Mouse (Mus musculus): ENCODE results near the gene Esrrg. TPM values are rescaled to one million over a fixed set of nuclear protein-coding genes. Genes with fewer than 3 reads are reported as not detected.
A peak's percentile ranks its signal among the peaks of the same experiment; 100 is the strongest.

Gene Esrrg
- total and polyA plus RNA-seq, 2 experiments from 2014 or later, result 28.0 to 41.6 TPM

DNA sequence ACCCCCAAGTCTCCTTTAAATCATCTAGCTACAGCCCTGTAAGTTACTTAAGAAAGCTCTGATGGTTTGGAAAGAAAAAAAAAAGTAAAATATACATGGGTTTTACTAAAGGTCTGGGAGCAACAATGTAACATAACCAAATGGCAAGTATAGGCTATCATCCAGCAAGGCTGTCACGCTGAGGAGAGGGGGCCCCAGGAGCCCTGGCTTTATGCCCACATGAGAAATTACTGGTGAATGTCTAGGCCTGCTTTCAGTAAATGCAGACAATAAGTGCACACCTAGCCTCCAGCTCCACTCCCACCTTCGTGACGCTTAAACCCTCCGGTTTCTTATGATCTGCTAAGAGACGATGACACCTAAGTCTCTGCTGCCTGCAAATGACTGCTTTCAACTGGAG, 360.9 kb downstream of the Esrrg start:
- no peak overlapping the region for H3K4me3 ChIP-seq (ENCODE audit: low read length)
- no peak for ATAC-seq
- no peaks in the 10 kb centered on the region for H3K36me3 ChIP-seq (ENCODE audit: insufficient read depth, low read length)
- H3K27me3 ChIP-seq (ENCODE audit: insufficient read depth, low read length), result no peaks in the 10 kb centered on the region
- H3K9ac ChIP-seq (replicated peaks; ENCODE audit: low read length), result no peak overlapping the region
- H3K4me2 ChIP-seq (ENCODE audit: low read depth, low read length), result no peak overlapping the region
- WGBS, result 68% methylated on average over 5 of the region's 5 CpGs
- no peaks in the 10 kb centered on the region; the same call in 1 of the 2 replicates for H3K4me1 ChIP-seq (ENCODE audit: insufficient read depth, low read length)
- DNase-seq (ENCODE audit: low spot score), result peak; percentile 19
- TF ChIP-seq CTCF (IDR thresholded peaks at IDR 0.05; ENCODE audit: low read depth), result no peak
- no peaks in the 10 kb centered on the region for H3K9me3 ChIP-seq (ENCODE audit: low read length)
- no peak overlapping the region for H3K27ac ChIP-seq

DNA sequence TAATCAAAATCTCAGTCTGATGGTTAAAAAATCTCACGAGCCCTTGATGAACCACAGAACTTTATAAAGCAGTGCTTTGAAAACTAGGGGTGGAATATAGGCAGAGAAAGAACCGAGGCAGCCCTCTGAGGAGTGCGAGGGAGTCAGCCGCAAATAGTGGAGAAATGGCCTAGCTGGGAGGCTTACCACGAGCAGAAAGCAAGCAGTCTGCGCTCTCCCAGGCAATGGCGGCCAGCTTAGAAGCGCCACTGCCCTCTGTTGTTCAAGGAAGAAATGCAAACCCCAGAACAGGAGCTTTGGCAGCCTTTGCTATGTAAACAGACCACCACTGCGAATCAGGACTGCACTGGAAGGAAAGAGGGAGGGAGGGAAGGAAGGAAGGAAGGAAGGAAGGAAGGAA, 365.8 kb downstream of the Esrrg start:
- no peak overlapping the region for H3K27ac ChIP-seq
- no peak overlapping the region for H3K4me2 ChIP-seq (ENCODE audit: low read depth, low read length)
- no peaks in the 10 kb centered on the region for H3K27me3 ChIP-seq (ENCODE audit: insufficient read depth, low read length)
- H3K4me1 ChIP-seq (ENCODE audit: insufficient read depth, low read length), result 0 out of 2 replicates have a peak, but pooled peaks cover 5% of the 10 kb centered on the region
- whole genome bisulfite sequencing, result 10% methylated on average over 9 of the region's 9 CpGs
- H3K9ac ChIP-seq (replicated peaks; ENCODE audit: low read length), result no peak overlapping the region
- ATAC-seq (peak; percentile 72), DNase-seq (ENCODE audit: low spot score) (peak; percentile 89)
- H3K9me3 ChIP-seq (ENCODE audit: low read length), result no peaks in the 10 kb centered on the region
- H3K4me3 ChIP-seq (ENCODE audit: low read length), result no peak overlapping the region
- no peaks in the 10 kb centered on the region for H3K36me3 ChIP-seq (ENCODE audit: insufficient read depth, low read length)
- TF ChIP-seq CTCF (IDR thresholded peaks at IDR 0.05; ENCODE audit: low read depth), result peak; percentile 88

DNA sequence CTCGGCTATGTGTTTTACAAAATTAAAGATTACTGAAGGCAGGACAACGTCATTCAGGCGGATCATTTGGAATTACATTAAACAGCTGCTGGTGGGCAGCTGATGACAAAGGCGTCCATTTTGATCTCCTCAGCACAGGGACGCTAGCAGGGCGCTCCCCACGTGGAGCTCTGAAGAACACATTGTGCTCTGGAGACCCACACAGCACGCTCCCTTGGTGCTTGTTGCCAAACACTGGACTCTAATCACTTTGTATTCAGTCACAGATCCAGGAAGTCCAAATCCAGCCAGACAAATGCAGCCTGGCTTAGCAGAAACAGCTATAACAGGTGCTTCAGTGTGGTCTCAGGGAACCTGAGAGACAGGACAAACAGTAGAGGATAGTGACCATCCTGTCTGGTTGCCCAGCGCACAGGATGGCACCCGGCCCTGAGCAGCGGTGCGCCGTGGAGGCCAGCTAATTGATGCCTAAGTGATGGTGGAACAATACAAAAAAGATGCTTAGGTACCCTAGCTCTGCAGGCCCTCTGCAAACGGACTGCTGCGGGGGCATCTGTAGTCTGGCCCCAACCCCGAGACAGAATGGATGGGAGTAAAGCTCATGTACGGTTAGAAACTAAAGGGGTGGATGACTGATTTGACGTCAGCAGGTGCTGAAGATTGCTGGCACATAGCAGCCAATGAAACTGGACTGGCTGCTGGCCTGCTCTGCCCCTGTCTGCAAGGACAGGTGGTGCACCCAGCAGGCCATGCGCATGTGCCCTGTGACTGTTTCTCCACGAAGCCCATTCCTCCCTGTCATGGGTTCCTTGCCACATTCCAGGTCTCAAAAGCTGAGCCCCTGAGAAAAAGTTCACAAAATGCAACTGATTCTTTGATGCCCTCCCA, 367.1 kb downstream of the Esrrg start:
- WGBS, result 40% methylated on average over 20 of the region's 20 CpGs
- Histone ChIP-seq H3K4me2 (ENCODE audit: low read depth, low read length) (peak overlapping the region; percentile 8; the same call in 1 of the 2 replicates), H3K9ac (replicated peaks; ENCODE audit: low read length) (no peak overlapping the region), H3K4me1 (ENCODE audit: insufficient read depth, low read length) (0 out of 2 replicates have a peak, but pooled peaks cover 5% of the 10 kb centered on the region), H3K36me3 (ENCODE audit: insufficient read depth, low read length) (no peaks in the 10 kb centered on the region), H3K9me3 (ENCODE audit: low read length) (no peaks in the 10 kb centered on the region), H3K4me3 (ENCODE audit: low read length) (no peak overlapping the region), H3K27ac (peak overlapping the region; percentile 20; the same call in 1 of the 2 replicates), H3K27me3 (ENCODE audit: insufficient read depth, low read length) (no peaks in the 10 kb centered on the region)
- peak; percentile 55 for DNase-seq (ENCODE audit: low spot score)
- peak; percentile 77 for ATAC-seq
- peak; percentile 58 for TF ChIP-seq CTCF (IDR thresholded peaks at IDR 0.05; ENCODE audit: low read depth)

DNA sequence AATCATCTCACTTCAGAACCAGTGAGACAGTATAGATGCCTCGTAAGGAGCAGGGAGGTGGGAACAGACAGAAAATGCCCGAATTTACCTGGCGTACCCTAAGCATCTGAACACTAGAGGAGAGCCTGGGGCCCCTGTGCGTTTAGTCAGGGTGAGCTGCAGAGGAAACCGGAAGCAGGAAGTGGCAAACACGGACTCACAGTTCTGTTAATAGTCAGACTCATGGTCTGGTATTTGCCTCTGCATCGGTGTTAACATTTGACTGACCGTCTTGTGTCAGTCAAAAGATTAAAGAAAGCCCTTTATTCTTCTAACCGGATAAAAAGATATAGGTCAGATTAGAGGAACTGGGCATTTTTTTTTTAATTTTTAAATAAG, 367.8 kb downstream of the Esrrg start:
- 83% methylated on average over 9 of the region's 9 CpGs for WGBS
- 0 out of 2 replicates have a peak, but pooled peaks cover 5% of the 10 kb centered on the region for H3K4me1 ChIP-seq (ENCODE audit: insufficient read depth, low read length)
- no peak overlapping the region for H3K4me3 ChIP-seq (ENCODE audit: low read length)
- DNase-seq (ENCODE audit: low spot score) (no peak), ATAC-seq (no peak)
- TF ChIP-seq CTCF (IDR thresholded peaks at IDR 0.05; ENCODE audit: low read depth), result no peak
- H3K4me2 ChIP-seq (ENCODE audit: low read depth, low read length), result no peak overlapping the region
- H3K9ac ChIP-seq (replicated peaks; ENCODE audit: low read length), result no peak overlapping the region
- H3K27ac ChIP-seq, result no peak overlapping the region
- H3K36me3 ChIP-seq (ENCODE audit: insufficient read depth, low read length), result no peaks in the 10 kb centered on the region
- H3K27me3 ChIP-seq (ENCODE audit: insufficient read depth, low read length), result no peaks in the 10 kb centered on the region
- H3K9me3 ChIP-seq (ENCODE audit: low read length), result no peaks in the 10 kb centered on the region

DNA sequence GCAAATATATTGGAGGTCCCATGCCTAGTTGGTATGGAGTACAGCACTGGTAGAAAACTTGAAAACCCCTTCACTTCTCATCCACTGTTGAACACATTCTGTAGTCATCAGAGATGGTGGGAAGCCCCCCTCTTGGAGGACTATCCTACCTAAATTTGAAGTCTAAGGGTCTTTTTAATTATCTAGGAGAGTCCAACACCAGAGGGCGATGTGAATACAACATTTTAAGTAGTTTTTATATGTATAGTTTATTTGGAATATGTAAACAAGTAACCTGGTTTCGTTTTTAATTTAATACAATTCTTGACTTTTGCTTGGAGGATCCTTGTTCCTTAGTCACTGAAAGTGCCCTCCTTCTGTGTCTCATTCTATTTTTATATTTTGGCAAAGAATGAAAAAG, 372.4 kb downstream of the Esrrg start:
- H3K9me3 ChIP-seq (ENCODE audit: low read length), result no peaks in the 10 kb centered on the region
- H3K27me3 ChIP-seq (ENCODE audit: insufficient read depth, low read length), result no peaks in the 10 kb centered on the region
- peaks cover 3% of the 10 kb centered on the region; the same call in 1 of the 2 replicates for H3K4me1 ChIP-seq (ENCODE audit: insufficient read depth, low read length)
- DNase-seq (ENCODE audit: low spot score) (peak; percentile 54), ATAC-seq (no peak)
- 80% methylated on average over 2 of the region's 2 CpGs for WGBS
- no peak overlapping the region for H3K4me2 ChIP-seq (ENCODE audit: low read depth, low read length)
- no peaks in the 10 kb centered on the region for H3K36me3 ChIP-seq (ENCODE audit: insufficient read depth, low read length)
- no peak overlapping the region for H3K27ac ChIP-seq
- peak; percentile 32 for TF ChIP-seq CTCF (IDR thresholded peaks at IDR 0.05; ENCODE audit: low read depth)
- H3K9ac ChIP-seq (replicated peaks; ENCODE audit: low read length), result no peak overlapping the region
- no peak overlapping the region for H3K4me3 ChIP-seq (ENCODE audit: low read length)

DNA sequence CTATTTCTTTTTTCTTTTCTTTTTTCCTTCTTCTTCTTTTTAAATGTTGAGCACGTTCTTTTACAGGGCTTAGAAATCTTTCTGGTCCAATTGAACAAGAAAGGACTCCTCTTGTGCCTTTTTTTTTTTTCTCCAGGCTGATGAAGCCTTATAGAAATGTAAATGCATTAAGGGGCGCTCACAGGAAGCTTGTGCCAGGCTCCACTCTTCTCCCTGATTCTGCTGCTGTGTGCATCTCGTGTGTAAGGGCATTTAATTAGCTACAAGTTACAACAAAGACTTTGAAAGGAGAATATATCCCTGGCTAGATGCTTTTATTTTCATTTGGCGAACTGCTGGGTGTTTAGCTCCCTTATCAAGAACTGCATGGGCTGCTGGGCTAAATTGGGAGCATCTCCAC, 374.6 kb downstream of the Esrrg start:
- Histone ChIP-seq H3K36me3 (ENCODE audit: insufficient read depth, low read length) (no peaks in the 10 kb centered on the region), H3K4me1 (ENCODE audit: insufficient read depth, low read length) (peaks cover 3% of the 10 kb centered on the region; the same call in 1 of the 2 replicates), H3K9ac (replicated peaks; ENCODE audit: low read length) (no peak overlapping the region), H3K4me3 (ENCODE audit: low read length) (no peak overlapping the region), H3K27ac (no peak overlapping the region), H3K9me3 (ENCODE audit: low read length) (no peaks in the 10 kb centered on the region), H3K27me3 (ENCODE audit: insufficient read depth, low read length) (no peaks in the 10 kb centered on the region), H3K4me2 (ENCODE audit: low read depth, low read length) (no peak overlapping the region)
- no peak for TF ChIP-seq CTCF (IDR thresholded peaks at IDR 0.05; ENCODE audit: low read depth)
- DNase-seq (ENCODE audit: low spot score), result no peak
- ATAC-seq, result no peak
- WGBS, result 25% methylated on average over 4 of the region's 4 CpGs

DNA sequence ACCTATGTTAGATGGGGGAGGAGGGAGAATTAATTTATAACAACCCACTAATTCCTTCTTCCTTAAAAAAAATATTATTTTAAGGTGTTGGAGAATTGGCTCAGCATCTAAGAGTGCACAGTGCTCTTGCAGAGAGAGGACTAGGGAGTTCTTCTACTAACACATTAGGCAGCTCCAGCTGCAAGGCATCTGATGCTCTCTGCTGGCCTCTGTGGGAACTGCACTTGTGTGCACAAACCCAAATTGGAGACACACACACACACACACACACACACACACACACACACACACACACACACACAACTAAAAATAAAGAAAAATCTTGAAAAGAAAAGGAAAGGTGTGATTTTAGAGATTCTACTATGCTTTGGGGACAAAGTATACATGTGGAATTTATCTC, 381.6 kb downstream of the Esrrg start:
- Histone ChIP-seq H3K27ac (no peak overlapping the region), H3K36me3 (ENCODE audit: insufficient read depth, low read length) (no peaks in the 10 kb centered on the region), H3K4me1 (ENCODE audit: insufficient read depth, low read length) (no peaks in the 10 kb centered on the region)

More for the DNA sequence above, 381.6 kb downstream of the Esrrg start:
- no peak for ATAC-seq
- TF ChIP-seq CTCF (IDR thresholded peaks at IDR 0.05; ENCODE audit: low read depth), result peak; percentile 49
- no peak for DNase-seq (ENCODE audit: low spot score)
- Histone ChIP-seq H3K27me3 (ENCODE audit: insufficient read depth, low read length) (no peaks in the 10 kb centered on the region), H3K9me3 (ENCODE audit: low read length) (no peaks in the 10 kb centered on the region), H3K4me2 (ENCODE audit: low read depth, low read length) (no peak overlapping the region), H3K4me3 (ENCODE audit: low read length) (no peak overlapping the region), H3K9ac (replicated peaks; ENCODE audit: low read length) (no peak overlapping the region)
